In genomic region chr4:137476761-137477237, GRCm38 (mm10) we compare ENCODE assay signal across 8 mouse cellular contexts. TPM values are rescaled to one million over a fixed set of nuclear protein-coding genes. Genes with fewer than 3 reads are reported as not detected.
DNase-seq lines count a peak whose midpoint lies in the region; ATAC-seq lines count a peak whose summit lies in the region.

No protein-coding gene starts in this region.

- no peak overlapping the region for H3K9ac ChIP-seq in forebrain, embryonic 15.5 days (replicated peaks)
- no peak overlapping the region for H3K9ac ChIP-seq in neural tube, embryonic 14.5 days (replicated peaks; ENCODE audit: low read depth, low read length)

- WGBS in forebrain, embryonic 10.5 days: 28% methylated on average over 17 of the region's 17 CpGs
- WGBS in forebrain, embryonic 15.5 days: 30% methylated on average over 16 of the region's 17 CpGs
- WGBS in neural tube, embryonic 14.5 days: 16% methylated on average over 17 of the region's 17 CpGs

- no peak overlapping the region; the same call in 1 of the 2 replicates for H3K4me2 ChIP-seq in forebrain, embryonic 15.5 days (replicated peaks)
- H3K4me2 ChIP-seq in neural tube, embryonic 14.5 days (ENCODE audit: low read depth, low read length): peak overlapping the region; percentile 15; the same call in 1 of the 2 replicates

- peak overlapping the region; percentile 70 for H3K27ac ChIP-seq in forebrain, embryonic 10.5 days
- H3K27ac ChIP-seq in forebrain, embryonic 15.5 days (replicated peaks): no peak overlapping the region
- no peak overlapping the region; the same call in 1 of the 2 replicates for H3K27ac ChIP-seq in neural tube, embryonic 14.5 days (ENCODE audit: low read depth, low read length)

- H3K4me3 ChIP-seq in forebrain, embryonic 10.5 days: 0 out of 2 replicates have a peak overlapping the region, but pooled peaks have one; percentile 9
- H3K4me3 ChIP-seq in forebrain, embryonic 15.5 days: no peak overlapping the region
- no peak overlapping the region for H3K4me3 ChIP-seq in neural tube, embryonic 14.5 days (ENCODE audit: low read depth, low read length)

- no peaks in the 10 kb centered on the region for H3K9me3 ChIP-seq in forebrain, embryonic 10.5 days
- no peaks in the 10 kb centered on the region for H3K9me3 ChIP-seq in forebrain, embryonic 15.5 days
- H3K9me3 ChIP-seq in neural tube, embryonic 14.5 days (ENCODE audit: control insufficient read depth, low read length): no peaks in the 10 kb centered on the region

- peaks cover 90% of the 10 kb centered on the region for H3K4me1 ChIP-seq in forebrain, embryonic 10.5 days
- H3K4me1 ChIP-seq in forebrain, embryonic 15.5 days: peaks cover 17% of the 10 kb centered on the region
- H3K4me1 ChIP-seq in neural tube, embryonic 14.5 days (ENCODE audit: control insufficient read depth, insufficient read depth, low read length): peaks cover 9% of the 10 kb centered on the region

- DNase-seq in forebrain, embryonic 10.5 days (ENCODE audit: extremely low spot score, low spot score): no peak
- peak; percentile 47 for DNase-seq in adrenal gland, adult 8-10 months
- peak; percentile 82 for DNase-seq in heart, adult 8-10 months (ENCODE audit: low spot score)
- peak; percentile 60 to 74 for DNase-seq in kidney, postnatal 4 days
- no peak for DNase-seq in cerebellum, adult 8-10 months
- DNase-seq in cerebellum, adult 9-11 months: no peak

- ATAC-seq in forebrain, embryonic 15.5 days (replicated peaks): no peak
- no peak for ATAC-seq in neural tube, embryonic 14.5 days (ENCODE audit: low read depth)

- peaks cover 5% of the 10 kb centered on the region; the same call in 1 of the 2 replicates for H3K36me3 ChIP-seq in forebrain, embryonic 10.5 days (replicated peaks)
- no peaks in the 10 kb centered on the region for H3K36me3 ChIP-seq in forebrain, embryonic 15.5 days
- no peaks in the 10 kb centered on the region for H3K36me3 ChIP-seq in neural tube, embryonic 14.5 days (ENCODE audit: control insufficient read depth, insufficient read depth, low read length)

- H3K27me3 ChIP-seq in forebrain, embryonic 10.5 days (ENCODE audit: poor library complexity, severe bottlenecking): no peaks in the 10 kb centered on the region
- no peaks in the 10 kb centered on the region for H3K27me3 ChIP-seq in forebrain, embryonic 15.5 days
- H3K27me3 ChIP-seq in neural tube, embryonic 14.5 days (ENCODE audit: control insufficient read depth, insufficient read depth, low read length): no peaks in the 10 kb centered on the region

RNA-seq across cellular contexts. Expression of gene Hspg2, which starts 8.2 kb away (rescaled TPM):
- polyA plus RNA-seq in forebrain, embryonic 10.5 days (2016; fragmentation: Nextera tagmentation; extraction: Ambion mirVana): 15.6 and 17.9 TPM in 2 replicates
- polyA plus RNA-seq in forebrain, embryonic 15.5 days (2015; fragmentation: Nextera tagmentation; extraction: Ambion mirVana): 3.7 and 4.2 TPM in 2 replicates
- total RNA-seq in adrenal gland, adult 8-10 months (2022): 100 to 1,000 TPM; 107 to 236 (median 145) TPM
- 100 to 1,000 TPM; 124 to 205 (median 189) TPM for total RNA-seq in heart, adult 8-10 months (2022)
- polyA plus RNA-seq in neural tube, embryonic 14.5 days (2014; fragmentation: Nextera tagmentation; extraction: Ambion mirVana): 2.7 and 10.8 TPM in 2 replicates

RNA-seq across cellular contexts. Expression of gene 1700013G24Rik, which starts 23.7 kb away (rescaled TPM):
- not detected in 2 replicates for polyA plus RNA-seq in forebrain, embryonic 10.5 days (2016; fragmentation: Nextera tagmentation; extraction: Ambion mirVana)
- not detected in 2 replicates for polyA plus RNA-seq in forebrain, embryonic 15.5 days (2015; fragmentation: Nextera tagmentation; extraction: Ambion mirVana)
- not detected for total RNA-seq in adrenal gland, adult 8-10 months (2022)
- not detected for total RNA-seq in heart, adult 8-10 months (2022)
- polyA plus RNA-seq in neural tube, embryonic 14.5 days (2014; fragmentation: Nextera tagmentation; extraction: Ambion mirVana): not detected in 2 replicates

RNA-seq across cellular contexts. Expression of gene Cela3b, which starts 46.5 kb away (rescaled TPM):
- polyA plus RNA-seq in forebrain, embryonic 10.5 days (2016; fragmentation: Nextera tagmentation; extraction: Ambion mirVana): not detected in 2 replicates
- not detected in 2 replicates for polyA plus RNA-seq in forebrain, embryonic 15.5 days (2015; fragmentation: Nextera tagmentation; extraction: Ambion mirVana)
- total RNA-seq in adrenal gland, adult 8-10 months (2022): under 1 TPM in 1 of 4 experiments, not detected in 3; 0.42 TPM
- not detected for total RNA-seq in heart, adult 8-10 months (2022)
- polyA plus RNA-seq in neural tube, embryonic 14.5 days (2014; fragmentation: Nextera tagmentation; extraction: Ambion mirVana): not detected in 2 replicates

Comparison
In these comparisons a context has a peak if more than half of its experiments do, and no peak if none do; other contexts are left out.
1. DNase-seq: peak in adrenal gland, adult 8-10 months (single experiment), heart, adult 8-10 months (single experiment) and kidney, postnatal 4 days (2 of 2); none in forebrain, embryonic 10.5 days (single experiment), cerebellum, adult 8-10 months (single experiment) and cerebellum, adult 9-11 months (single experiment).